Mouse (Mus musculus) layer of hippocampus, postnatal 14 days (tissue): ENCODE measurements around the gene Ncapg2. TPM values are rescaled to one million over a fixed set of nuclear protein-coding genes. Genes with fewer than 3 reads are reported as not detected.

Experiments used
- total RNA-seq, 2 experiments: library from RNA; stranded (reverse); gene quantifications; 2 replicates each; pipeline ENCODE4 v1.2.3; 2021

Ncapg2 gene
- total RNA-seq, 2 experiments from 2014 or later = 5.4 to 6.1 TPM

Other genes with a start within 250 kb of the Ncapg2 start
- 10 to 100 TPM; 15.2 to 16.5 TPM for gene Wdr60, start 142.4 kb upstream of the Ncapg2 start, total RNA-seq
- gene Gm11027, start 130.0 kb upstream of the Ncapg2 start, total RNA-seq = not detected
- 10 to 100 TPM; 64.7 to 65.9 TPM for gene Esyt2, start 124.2 kb upstream of the Ncapg2 start, total RNA-seq
- gene Ptprn2, start 80.3 kb downstream of the Ncapg2 start, total RNA-seq = 100 to 1,000 TPM; 256 to 277 TPM